Mouse (Mus musculus): ENCODE results near the gene Prdm10.

DNA sequence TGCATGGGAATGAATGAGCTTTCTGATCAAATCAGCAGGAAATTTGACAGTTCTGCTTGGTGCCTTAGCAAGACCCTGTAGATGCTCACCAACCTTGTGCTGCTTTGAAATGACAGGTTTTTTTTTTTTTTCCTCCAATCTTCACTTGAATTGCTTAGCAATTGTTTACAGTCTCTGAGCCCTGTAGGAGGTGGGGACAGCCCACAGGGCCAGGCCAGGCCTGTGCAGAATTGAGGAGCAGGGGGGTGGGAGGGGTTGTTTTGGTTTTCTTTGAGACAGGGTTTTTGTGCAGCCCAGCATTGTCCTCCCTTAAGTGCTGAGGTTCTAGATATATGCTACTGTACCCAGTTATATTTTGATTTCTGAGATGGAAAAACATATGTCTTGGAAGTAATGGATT, 52.5 kb downstream of the Prdm10 start:
- TF ChIP-seq CTCF (IDR thresholded peaks at IDR 0.05; ENCODE audit: extremely low read depth, insufficient read length, insufficient replicate concordance, low read depth, low read length), result no peak
- no peak for TF ChIP-seq POLR2A (IDR thresholded peaks at IDR 0.05; ENCODE audit: low read depth, low read length)

Measured in small intestine, adult 2 months (tissue).